Mouse (Mus musculus) testis, adult 2 months (tissue): Measurements from ENCODE around the gene Baiap3. TPM values are rescaled to one million over a fixed set of nuclear protein-coding genes. Genes with fewer than 3 reads are reported as not detected.
"Not testable (repeated sequence)": the region's sequence is repeated elsewhere in the genome, so short reads cannot be mapped to it uniquely, and the experiment has no call there.

Source experiments
- H3K27ac ChIP-seq: fragments of 200-500 bp; 2 replicates; pipeline ENCODE4 v1.5.1; 2012; ENCODE audit warnings: low read depth, low read length; ENCODE audit not compliant: control insufficient read depth, insufficient read depth
- H3K27me3 ChIP-seq: fragments of 200-500 bp; 2 replicates; pipeline ENCODE4 v1.6.1; 2012; ENCODE audit warnings: mild to moderate bottlenecking, low read length, moderate library complexity; ENCODE audit not compliant: control insufficient read depth, insufficient read depth
- H3K36me3 ChIP-seq: fragments of 200-500 bp; 2 replicates; pipeline ENCODE4 v1.6.1; 2012; ENCODE audit warnings: mild to moderate bottlenecking, low read length; ENCODE audit not compliant: control insufficient read depth, insufficient read depth
- H3K4me1 ChIP-seq: fragments of 200-500 bp; 2 replicates; pipeline ENCODE4 v1.6.1; 2012; ENCODE audit warnings: low read length; ENCODE audit not compliant: control insufficient read depth, insufficient read depth
- H3K4me3 ChIP-seq: fragments of 200-500 bp; 2 replicates; pipeline ENCODE4 v1.5.1; 2012; ENCODE audit warnings: low read depth, mild to moderate bottlenecking, low read length, moderate library complexity, mixed read lengths; ENCODE audit not compliant: control insufficient read depth
- CTCF ChIP-seq: fragments of 200-500 bp; IDR thresholded peaks from 2 replicates; pipeline ENCODE4 v1.5.1; 2012; ENCODE audit warnings: low read depth, mild to moderate bottlenecking, inconsistent platforms, low read length, moderate library complexity; ENCODE audit not compliant: control insufficient read depth, insufficient read depth, insufficient replicate concordance
- POLR2A ChIP-seq: fragments of 200-500 bp; IDR thresholded peaks from 2 replicates; pipeline ENCODE4 v1.6.1; 2012; ENCODE audit warnings: low read depth, mild to moderate bottlenecking, inconsistent platforms, low read length, moderate library complexity; ENCODE audit not compliant: control insufficient read depth
- polyA plus RNA-seq: library from polyadenylated mRNA; depleted of rRNA; stranded (reverse); fragments of >200 nt; gene quantifications from 2 replicates; pipeline ENCODE4 v1.2.3, GENCODE M21; 2012

Baiap3 gene
- polyA plus RNA-seq, 1 experiment = 3.8 TPM

- TF ChIP-seq CTCF = no peak
- TF ChIP-seq POLR2A = no peak
- Histone ChIP-seq H3K27me3 (no peaks in the 10 kb centered on the region), H3K4me3 (no peak overlapping the region), H3K27ac (no peak overlapping the region), H3K4me1 (no peaks in the 10 kb centered on the region), H3K36me3 (no peaks in the 10 kb centered on the region)
Observed at GRCm38 (mm10) chr17:25227991-25228390, 28.2 kb downstream of the Baiap3 start.

- H3K27me3 ChIP-seq = no peaks in the 10 kb centered on the region
- H3K4me1 ChIP-seq = peaks cover 3% of the 10 kb centered on the region
- TF ChIP-seq POLR2A = no peak
- TF ChIP-seq CTCF = no peak
- no peak overlapping the region for H3K27ac ChIP-seq
- H3K36me3 ChIP-seq = no peaks in the 10 kb centered on the region
- no peak overlapping the region for H3K4me3 ChIP-seq
Observed at GRCm38 (mm10) chr17:25225659-25226058, 30.5 kb downstream of the Baiap3 start.

GRCm38 (mm10) chr17:25224586-25225222 lies 31.5 kb downstream of the Baiap3 start:
- no peak for TF ChIP-seq CTCF
- TF ChIP-seq POLR2A = no peak
- H3K4me3 ChIP-seq = no peak overlapping the region
- peaks cover 3% of the 10 kb centered on the region for H3K4me1 ChIP-seq
- H3K36me3 ChIP-seq = no peaks in the 10 kb centered on the region
- no peaks in the 10 kb centered on the region for H3K27me3 ChIP-seq
- no peak overlapping the region for H3K27ac ChIP-seq

GRCm38 (mm10) chr17:25222951-25223601 lies 33.1 kb downstream of the Baiap3 start:
- no peak overlapping the region for H3K27ac ChIP-seq
- H3K36me3 ChIP-seq = no peaks in the 10 kb centered on the region
- no peak overlapping the region; the same call in 1 of the 2 replicates for H3K4me3 ChIP-seq
- H3K4me1 ChIP-seq = peaks cover 3% of the 10 kb centered on the region
- no peak for TF ChIP-seq POLR2A
- TF ChIP-seq CTCF = no peak
- no peaks in the 10 kb centered on the region for H3K27me3 ChIP-seq

- not testable (repeated sequence) for H3K27me3 ChIP-seq, H3K4me1 ChIP-seq, H3K27ac ChIP-seq, H3K36me3 ChIP-seq, H3K4me3 ChIP-seq
Observed at GRCm38 (mm10) chr17:25222504-25222940, 33.6 kb downstream of the Baiap3 start.

- TF ChIP-seq POLR2A (no peak), CTCF (no peak)
- no peaks in the 10 kb centered on the region for H3K36me3 ChIP-seq
- peak overlapping the region; percentile 55 for H3K4me3 ChIP-seq
- no peak overlapping the region for H3K27ac ChIP-seq
- H3K27me3 ChIP-seq = no peaks in the 10 kb centered on the region
- H3K4me1 ChIP-seq = peaks cover 3% of the 10 kb centered on the region
Observed at GRCm38 (mm10) chr17:25221821-25222503, 34.2 kb downstream of the Baiap3 start.

- no peak overlapping the region for H3K27ac ChIP-seq
- H3K4me1 ChIP-seq = peaks cover 3% of the 10 kb centered on the region
- H3K27me3 ChIP-seq = no peaks in the 10 kb centered on the region
- TF ChIP-seq POLR2A = no peak
- no peak for TF ChIP-seq CTCF
- no peak overlapping the region for H3K4me3 ChIP-seq
- H3K36me3 ChIP-seq = no peaks in the 10 kb centered on the region
Observed at GRCm38 (mm10) chr17:25220746-25221145, 35.4 kb downstream of the Baiap3 start.

GRCm38 (mm10) chr17:25219492-25220295 lies 36.5 kb downstream of the Baiap3 start:
- Histone ChIP-seq H3K4me3 (no peak overlapping the region), H3K4me1 (peaks cover 3% of the 10 kb centered on the region), H3K27me3 (no peaks in the 10 kb centered on the region), H3K36me3 (no peaks in the 10 kb centered on the region), H3K27ac (no peak overlapping the region)
- no peak for TF ChIP-seq CTCF
- no peak for TF ChIP-seq POLR2A
